In genomic region chr11:31563826-31564741, GRCm38 (mm10) we compare ENCODE assay signal across 8 mouse cellular contexts.
A peak's percentile ranks its signal among the peaks of the same experiment; 100 is the strongest.
DNase-seq lines count a peak whose midpoint lies in the region; ATAC-seq lines count a peak whose summit lies in the region.
"Had no signal": no experiment of that assay in that cellular context is flagged by ENCODE, and none has a peak within 500 bp of the region (broad histone marks: within the 10 kb centered on the region; RNA-seq: fewer than 3 reads in every experiment).

No protein-coding gene starts in this region.

- peak; percentile 30 to 31 for DNase-seq in gastrocnemius, postnatal 36 days
- peak; percentile 37 for DNase-seq in lung, postnatal 25 days (ENCODE audit: low spot score)
- no peak for DNase-seq in neural tube, embryonic 10.5 days (ENCODE audit: extremely low spot score, low spot score)
- DNase-seq in layer of hippocampus, postnatal 14 days (ENCODE audit: low spot score in 2 of 2), result no peak
- DNase-seq in layer of hippocampus, adult 9-11 months, result no peak
- DNase-seq: cerebellum, adult 11-12 months had no signal

- H3K36me3 ChIP-seq in embryonic facial prominence, embryonic 12.5 days, result no peaks in the 10 kb centered on the region
- no peaks in the 10 kb centered on the region for H3K36me3 ChIP-seq in intestine, embryonic 16.5 days (ENCODE audit: control insufficient read depth, insufficient read depth, low read length)

- intact Hi-C loops in gastrocnemius, postnatal 36 days (cut with DNase I), result no loop called here

- WGBS in embryonic facial prominence, embryonic 12.5 days, result 63% methylated on average over 10 of the region's 10 CpGs
- 46% methylated on average over 10 of the region's 10 CpGs for WGBS in intestine, embryonic 16.5 days

- H3K9ac ChIP-seq in embryonic facial prominence, embryonic 12.5 days, result no peak overlapping the region
- H3K9ac ChIP-seq in intestine, embryonic 16.5 days (ENCODE audit: low read depth, low read length), result no peak overlapping the region

- no peaks in the 10 kb centered on the region for H3K27me3 ChIP-seq in embryonic facial prominence, embryonic 12.5 days
- H3K27me3 ChIP-seq in intestine, embryonic 16.5 days (replicated peaks; ENCODE audit: control insufficient read depth, insufficient read depth, low read length), result no peaks in the 10 kb centered on the region

- no peaks in the 10 kb centered on the region for H3K9me3 ChIP-seq in embryonic facial prominence, embryonic 12.5 days
- no peaks in the 10 kb centered on the region for H3K9me3 ChIP-seq in intestine, embryonic 16.5 days (ENCODE audit: control insufficient read depth, low read length)

- H3K4me1 ChIP-seq in embryonic facial prominence, embryonic 12.5 days, result peaks cover 8% of the 10 kb centered on the region; the same call in 1 of the 2 replicates
- H3K4me1 ChIP-seq in intestine, embryonic 16.5 days (ENCODE audit: control insufficient read depth, insufficient read depth, low read length), result peaks cover 12% of the 10 kb centered on the region

- no peak overlapping the region for H3K4me3 ChIP-seq in embryonic facial prominence, embryonic 12.5 days
- H3K4me3 ChIP-seq in intestine, embryonic 16.5 days (ENCODE audit: low read length), result no peak overlapping the region

- H3K4me2 ChIP-seq in embryonic facial prominence, embryonic 12.5 days (replicated peaks), result no peak overlapping the region
- no peak overlapping the region for H3K4me2 ChIP-seq in intestine, embryonic 16.5 days (ENCODE audit: low read depth, low read length)

- H3K27ac ChIP-seq in embryonic facial prominence, embryonic 12.5 days, result 0 out of 2 replicates have a peak overlapping the region, but pooled peaks have one; percentile 23
- peak overlapping the region; percentile 43 for H3K27ac ChIP-seq in intestine, embryonic 16.5 days (ENCODE audit: low read length)

- peak; percentile 6; the same call in 1 of the 2 replicates for ATAC-seq in embryonic facial prominence, embryonic 12.5 days (ENCODE audit: insufficient number of reproducible peaks, insufficient read depth, low FRiP score, low TSS enrichment)
- peak; percentile 72 for ATAC-seq in intestine, embryonic 16.5 days

Comparison
In these comparisons a context has a peak if more than half of its experiments do, and no peak if none do; other contexts are left out.
1. DNase-seq: peak in gastrocnemius, postnatal 36 days (2 of 2) and lung, postnatal 25 days (single experiment); none in neural tube, embryonic 10.5 days (single experiment), layer of hippocampus, postnatal 14 days (0 of 2) and layer of hippocampus, adult 9-11 months (single experiment).